Mouse (Mus musculus): ENCODE data around the gene Nfatc2. TPM values are rescaled to one million over a fixed set of nuclear protein-coding genes. Genes with fewer than 3 reads are reported as not detected.
A peak's percentile ranks its signal among the peaks of the same experiment; 100 is the strongest.

Nfatc2 gene
- polyA plus RNA-seq, 1 experiment from 2014 or later, result 2.0 TPM

GRCm38 (mm10) chr2:168451714-168452708 is 149.4 kb downstream of the Nfatc2 start:
- Histone ChIP-seq H3K27me3 (replicated peaks; ENCODE audit: control insufficient read depth, insufficient read depth, low read length) (no peaks in the 10 kb centered on the region), H3K36me3 (ENCODE audit: control insufficient read depth, insufficient read depth) (no peaks in the 10 kb centered on the region), H3K4me1 (replicated peaks; ENCODE audit: control insufficient read depth, insufficient read depth, low read length) (peaks cover 5% of the 10 kb centered on the region), H3K4me2 (ENCODE audit: low read length) (no peak overlapping the region), H3K9me3 (ENCODE audit: control insufficient read depth, low read length) (no peaks in the 10 kb centered on the region), H3K4me3 (replicated peaks; ENCODE audit: low read length) (no peak overlapping the region), H3K27ac (ENCODE audit: low read length) (no peak overlapping the region), H3K9ac (replicated peaks; ENCODE audit: low read depth, low read length) (no peak overlapping the region)
- no peak for ATAC-seq
- 60% methylated on average over 30 of the region's 30 CpGs for WGBS

- Histone ChIP-seq H3K27me3 (replicated peaks; ENCODE audit: control insufficient read depth, insufficient read depth, low read length) (no peaks in the 10 kb centered on the region), H3K9ac (replicated peaks; ENCODE audit: low read depth, low read length) (no peak overlapping the region), H3K36me3 (ENCODE audit: control insufficient read depth, insufficient read depth) (no peaks in the 10 kb centered on the region), H3K27ac (ENCODE audit: low read length) (no peak overlapping the region), H3K4me1 (replicated peaks; ENCODE audit: control insufficient read depth, insufficient read depth, low read length) (peaks cover 5% of the 10 kb centered on the region), H3K4me2 (ENCODE audit: low read length) (no peak overlapping the region), H3K4me3 (replicated peaks; ENCODE audit: low read length) (no peak overlapping the region), H3K9me3 (ENCODE audit: control insufficient read depth, low read length) (no peaks in the 10 kb centered on the region)
- 20% methylated on average over 3 of the region's 3 CpGs for WGBS
- no peak for ATAC-seq
Measured at GRCm38 (mm10) chr2:168450977-168451376, 150.5 kb downstream of the Nfatc2 start.

- Histone ChIP-seq H3K4me3 (replicated peaks; ENCODE audit: low read length) (no peak overlapping the region), H3K4me1 (replicated peaks; ENCODE audit: control insufficient read depth, insufficient read depth, low read length) (peaks cover 5% of the 10 kb centered on the region), H3K4me2 (ENCODE audit: low read length) (no peak overlapping the region), H3K27ac (ENCODE audit: low read length) (no peak overlapping the region), H3K9me3 (ENCODE audit: control insufficient read depth, low read length) (no peaks in the 10 kb centered on the region), H3K36me3 (ENCODE audit: control insufficient read depth, insufficient read depth) (no peaks in the 10 kb centered on the region), H3K9ac (replicated peaks; ENCODE audit: low read depth, low read length) (no peak overlapping the region), H3K27me3 (replicated peaks; ENCODE audit: control insufficient read depth, insufficient read depth, low read length) (no peaks in the 10 kb centered on the region)
- ATAC-seq, result no peak
- WGBS, result 66% methylated on average over 5 of the region's 5 CpGs
Measured at GRCm38 (mm10) chr2:168448054-168448453, 153.4 kb downstream of the Nfatc2 start.

- H3K4me3 ChIP-seq (replicated peaks; ENCODE audit: low read length), result no peak overlapping the region
- no peak overlapping the region for H3K4me2 ChIP-seq (ENCODE audit: low read length)
- no peak overlapping the region for H3K9ac ChIP-seq (replicated peaks; ENCODE audit: low read depth, low read length)
- H3K27ac ChIP-seq (ENCODE audit: low read length), result no peak overlapping the region
- H3K27me3 ChIP-seq (replicated peaks; ENCODE audit: control insufficient read depth, insufficient read depth, low read length), result no peaks in the 10 kb centered on the region
- peaks cover 5% of the 10 kb centered on the region for H3K4me1 ChIP-seq (replicated peaks; ENCODE audit: control insufficient read depth, insufficient read depth, low read length)
- ATAC-seq, result no peak
- WGBS, result 17% methylated on average over 4 of the region's 4 CpGs
- H3K9me3 ChIP-seq (ENCODE audit: control insufficient read depth, low read length), result no peaks in the 10 kb centered on the region
- H3K36me3 ChIP-seq (ENCODE audit: control insufficient read depth, insufficient read depth), result no peaks in the 10 kb centered on the region
Measured at GRCm38 (mm10) chr2:168447601-168448000, 153.9 kb downstream of the Nfatc2 start.

- peak; percentile 82 for ATAC-seq
- Histone ChIP-seq H3K4me2 (ENCODE audit: low read length) (no peak overlapping the region), H3K27ac (ENCODE audit: low read length) (no peak overlapping the region), H3K4me3 (replicated peaks; ENCODE audit: low read length) (no peak overlapping the region), H3K4me1 (replicated peaks; ENCODE audit: control insufficient read depth, insufficient read depth, low read length) (peaks cover 5% of the 10 kb centered on the region), H3K9me3 (ENCODE audit: control insufficient read depth, low read length) (no peaks in the 10 kb centered on the region), H3K9ac (replicated peaks; ENCODE audit: low read depth, low read length) (no peak overlapping the region), H3K27me3 (replicated peaks; ENCODE audit: control insufficient read depth, insufficient read depth, low read length) (no peaks in the 10 kb centered on the region), H3K36me3 (ENCODE audit: control insufficient read depth, insufficient read depth) (no peaks in the 10 kb centered on the region)
- WGBS, result 35% methylated on average over 10 of the region's 10 CpGs
Measured at GRCm38 (mm10) chr2:168445211-168445810, 156.1 kb downstream of the Nfatc2 start.

- Histone ChIP-seq H3K9me3 (ENCODE audit: control insufficient read depth, low read length) (no peaks in the 10 kb centered on the region), H3K36me3 (ENCODE audit: control insufficient read depth, insufficient read depth) (no peaks in the 10 kb centered on the region), H3K4me2 (ENCODE audit: low read length) (no peak overlapping the region), H3K9ac (replicated peaks; ENCODE audit: low read depth, low read length) (no peak overlapping the region), H3K4me1 (replicated peaks; ENCODE audit: control insufficient read depth, insufficient read depth, low read length) (peaks cover 12% of the 10 kb centered on the region), H3K4me3 (replicated peaks; ENCODE audit: low read length) (no peak overlapping the region), H3K27me3 (replicated peaks; ENCODE audit: control insufficient read depth, insufficient read depth, low read length) (no peaks in the 10 kb centered on the region), H3K27ac (ENCODE audit: low read length) (no peak overlapping the region)
- 29% methylated on average over 8 of the region's 8 CpGs for WGBS
- ATAC-seq, result no peak
Measured at GRCm38 (mm10) chr2:168444126-168444525, 157.3 kb downstream of the Nfatc2 start.

GRCm38 (mm10) chr2:168441494-168441893 is 160.0 kb downstream of the Nfatc2 start:
- no peaks in the 10 kb centered on the region for H3K9me3 ChIP-seq (ENCODE audit: control insufficient read depth, low read length)
- 94% methylated on average over 12 of the region's 12 CpGs for WGBS
- no peaks in the 10 kb centered on the region for H3K36me3 ChIP-seq (ENCODE audit: control insufficient read depth, insufficient read depth)
- no peaks in the 10 kb centered on the region for H3K27me3 ChIP-seq (replicated peaks; ENCODE audit: control insufficient read depth, insufficient read depth, low read length)
- H3K4me1 ChIP-seq (replicated peaks; ENCODE audit: control insufficient read depth, insufficient read depth, low read length), result peaks cover 11% of the 10 kb centered on the region
- no peak overlapping the region for H3K4me2 ChIP-seq (ENCODE audit: low read length)
- H3K27ac ChIP-seq (ENCODE audit: low read length), result peak overlapping the region; percentile 96
- peak; percentile 3; the same call in 1 of the 2 replicates for ATAC-seq
- H3K9ac ChIP-seq (replicated peaks; ENCODE audit: low read depth, low read length), result no peak overlapping the region
- H3K4me3 ChIP-seq (replicated peaks; ENCODE audit: low read length), result no peak overlapping the region

GRCm38 (mm10) chr2:168440918-168441328 is 160.5 kb downstream of the Nfatc2 start:
- 66% methylated on average over 17 of the region's 17 CpGs for WGBS
- no peak overlapping the region for H3K9ac ChIP-seq (replicated peaks; ENCODE audit: low read depth, low read length)
- peak; percentile 80 for ATAC-seq

GRCm38 (mm10) chr2:168438981-168439452 is 162.4 kb downstream of the Nfatc2 start:
- no peaks in the 10 kb centered on the region for H3K27me3 ChIP-seq (replicated peaks; ENCODE audit: control insufficient read depth, insufficient read depth, low read length)
- no peak overlapping the region for H3K4me3 ChIP-seq (replicated peaks; ENCODE audit: low read length)
- H3K9ac ChIP-seq (replicated peaks; ENCODE audit: low read depth, low read length), result 0 out of 2 replicates have a peak overlapping the region, but pooled peaks have one; percentile 6
- no peaks in the 10 kb centered on the region for H3K9me3 ChIP-seq (ENCODE audit: control insufficient read depth, low read length)
- H3K27ac ChIP-seq (ENCODE audit: low read length), result peak overlapping the region; percentile 96
- ATAC-seq, result 0 out of 2 replicates have a peak, but pooled peaks have one; percentile 3
- no peak overlapping the region for H3K4me2 ChIP-seq (ENCODE audit: low read length)
- H3K4me1 ChIP-seq (replicated peaks; ENCODE audit: control insufficient read depth, insufficient read depth, low read length), result peaks cover 11% of the 10 kb centered on the region
- WGBS, result 44% methylated on average over 8 of the region's 8 CpGs
- H3K36me3 ChIP-seq (ENCODE audit: control insufficient read depth, insufficient read depth), result no peaks in the 10 kb centered on the region

More at GRCm38 (mm10) chr2:168440918-168441328, 160.5 kb downstream of the Nfatc2 start:
- peak overlapping the region; percentile 29; the same call in 1 of the 2 replicates for H3K4me2 ChIP-seq (ENCODE audit: low read length)
- H3K36me3 ChIP-seq (ENCODE audit: control insufficient read depth, insufficient read depth), result no peaks in the 10 kb centered on the region
- H3K27ac ChIP-seq (ENCODE audit: low read length), result peak overlapping the region; percentile 96
- H3K4me1 ChIP-seq (replicated peaks; ENCODE audit: control insufficient read depth, insufficient read depth, low read length), result peaks cover 11% of the 10 kb centered on the region
- no peaks in the 10 kb centered on the region for H3K9me3 ChIP-seq (ENCODE audit: control insufficient read depth, low read length)
- no peak overlapping the region for H3K4me3 ChIP-seq (replicated peaks; ENCODE audit: low read length)
- no peaks in the 10 kb centered on the region for H3K27me3 ChIP-seq (replicated peaks; ENCODE audit: control insufficient read depth, insufficient read depth, low read length)

All from forebrain, embryonic 16.5 days (tissue).